Mouse (Mus musculus): ENCODE data around the gene Xdh. TPM values are rescaled to one million over a fixed set of nuclear protein-coding genes. Genes with fewer than 3 reads are reported as not detected.

Gene Xdh
- total and polyA plus RNA-seq, 3 experiments, result 0.17 TPM; not detected in 2

- no peak for TF ChIP-seq MYC (IDR thresholded peaks at IDR 0.05; ENCODE audit: low read depth, low read length)
Measured at GRCm38 (mm10) chr17:73932497-73933059, 17.4 kb downstream of the Xdh start (continued).

GRCm38 (mm10) chr17:73919520-73919919 lies 30.5 kb downstream of the Xdh start:
- in situ Hi-C loops (cut with MboI; ENCODE audit: low pct_ligation_motif_present, low pct_unique_long_range_greater_than_20kb, low sequenced_read_pairs) (no loop called here), dilution Hi-C loops (cut with MboI; ENCODE audit: extremely low pct_ligation_motif_present, extremely low pct_unique_long_range_greater_than_20kb, low sequenced_read_pairs) (no loop called here)
- no peak overlapping the region for H3K27ac ChIP-seq (ENCODE audit: insufficient read depth, low read depth)
- peaks cover 5 to 16% of the 10 kb centered on the region in 2 experiments for H3K4me1 ChIP-seq (ENCODE audit: control insufficient read depth in 1 of 2, insufficient read depth in 2 of 2)
- no peak overlapping the region for H3K9ac ChIP-seq (ENCODE audit: insufficient read depth, low read depth)
- no peak for DNase-seq (ENCODE audit: extremely low read depth)
- H3K36me3 ChIP-seq (replicated peaks in 1 of 2; ENCODE audit: control insufficient read depth in 1 of 2, insufficient read depth in 1 of 2, low read length in 1 of 2), result no peaks in the 10 kb centered on the region
- H3K27me3 ChIP-seq (replicated peaks), result no peaks in the 10 kb centered on the region
- H3K4me2 ChIP-seq (ENCODE audit: insufficient read depth, low read depth, poor library complexity, severe bottlenecking), result no peak overlapping the region
- H3K79me2 ChIP-seq (replicated peaks; ENCODE audit: control insufficient read depth, extremely low read depth, insufficient read depth, poor library complexity, severe bottlenecking), result no peaks in the 10 kb centered on the region
- no peaks in the 10 kb centered on the region for H3K9me3 ChIP-seq (replicated peaks; ENCODE audit: low read length)
- H3K4me3 ChIP-seq (replicated peaks in 1 of 3; ENCODE audit: low read depth in 2 of 3, low read length in 2 of 3, poor library complexity in 1 of 3), result no peak overlapping the region
- no peak for TF ChIP-seq NELFE (IDR thresholded peaks at IDR 0.05; ENCODE audit: low read depth, low read length)
- TF ChIP-seq ZMIZ1 (IDR thresholded peaks at IDR 0.05; ENCODE audit: low read depth, low read length), result no peak
- no peak for TF ChIP-seq SIN3A (IDR thresholded peaks at IDR 0.05; ENCODE audit: low read length)

- peak; percentile 9 for DNase-seq (ENCODE audit: extremely low read depth)
- Histone ChIP-seq H3K4me3 (replicated peaks in 1 of 3; ENCODE audit: low read depth in 2 of 3, low read length in 2 of 3, poor library complexity in 1 of 3) (no peak overlapping the region), H3K9me3 (replicated peaks; ENCODE audit: low read length) (no peaks in the 10 kb centered on the region), H3K4me2 (ENCODE audit: insufficient read depth, low read depth, poor library complexity, severe bottlenecking) (no peak overlapping the region), H3K27ac (ENCODE audit: insufficient read depth, low read depth) (no peak overlapping the region), H3K36me3 (replicated peaks in 1 of 2; ENCODE audit: control insufficient read depth in 1 of 2, insufficient read depth in 1 of 2, low read length in 1 of 2) (no peaks in the 10 kb centered on the region), H3K79me2 (replicated peaks; ENCODE audit: control insufficient read depth, extremely low read depth, insufficient read depth, poor library complexity, severe bottlenecking) (no peaks in the 10 kb centered on the region), H3K4me1 (ENCODE audit: control insufficient read depth in 1 of 2, insufficient read depth in 2 of 2) (peaks cover 5 to 16% of the 10 kb centered on the region in 2 experiments), H3K27me3 (replicated peaks) (no peaks in the 10 kb centered on the region), H3K9ac (ENCODE audit: insufficient read depth, low read depth) (no peak overlapping the region)
- dilution Hi-C loops (cut with MboI; ENCODE audit: extremely low pct_ligation_motif_present, extremely low pct_unique_long_range_greater_than_20kb, low sequenced_read_pairs) (no loop called here), in situ Hi-C loops (cut with MboI; ENCODE audit: low pct_ligation_motif_present, low pct_unique_long_range_greater_than_20kb, low sequenced_read_pairs) (no loop called here)
- TF ChIP-seq JUND (conservative IDR thresholded peaks at IDR 0.05; ENCODE audit: low read depth, low read length) (no peak), MAX (IDR thresholded peaks at IDR 0.05; ENCODE audit: low read length) (no peak), CHD1 (IDR thresholded peaks at IDR 0.05; ENCODE audit: low read depth, low read length) (no peak), PAX5 (IDR thresholded peaks at IDR 0.05; ENCODE audit: low read length) (no peak), BHLHE40 (IDR thresholded peaks at IDR 0.05; ENCODE audit: low read depth, low read length) (no peak), MAFK (IDR thresholded peaks at IDR 0.05; ENCODE audit: insufficient replicate concordance, low read length) (no peak), RCOR1 (conservative IDR thresholded peaks at IDR 0.05; ENCODE audit: low read depth, low read length) (no peak), GABPA (IDR thresholded peaks at IDR 0.05; ENCODE audit: insufficient replicate concordance, low read depth, low read length) (no peak), NRF1 (IDR thresholded peaks at IDR 0.05; ENCODE audit: low read depth, low read length) (no peak), MYC (IDR thresholded peaks at IDR 0.05; ENCODE audit: low read depth, low read length) (no peak), ZC3H11A (IDR thresholded peaks at IDR 0.05; ENCODE audit: low read depth, low read length) (no peak), CTCF (conservative IDR thresholded peaks at IDR 0.05 in 1 of 2, IDR thresholded peaks at IDR 0.05 in 1 of 2; ENCODE audit: low read depth in 2 of 2, low read length in 2 of 2) (no peak), UBTF (IDR thresholded peaks at IDR 0.05; ENCODE audit: low read depth, low read length) (no peak), CHD2 (IDR thresholded peaks at IDR 0.05; ENCODE audit: low read length) (no peak), RAD21 (IDR thresholded peaks at IDR 0.05; ENCODE audit: low read depth, low read length) (no peak), MEF2A (IDR thresholded peaks at IDR 0.05; ENCODE audit: borderline replicate concordance, low read depth, low read length) (no peak), NELFE (IDR thresholded peaks at IDR 0.05; ENCODE audit: low read depth, low read length) (no peak), SIN3A (IDR thresholded peaks at IDR 0.05; ENCODE audit: low read length) (no peak)
Measured at GRCm38 (mm10) chr17:73918944-73919381, 31.0 kb downstream of the Xdh start.
